ENCODE assay signal across 11 mouse cellular contexts in the genomic region with DNA sequence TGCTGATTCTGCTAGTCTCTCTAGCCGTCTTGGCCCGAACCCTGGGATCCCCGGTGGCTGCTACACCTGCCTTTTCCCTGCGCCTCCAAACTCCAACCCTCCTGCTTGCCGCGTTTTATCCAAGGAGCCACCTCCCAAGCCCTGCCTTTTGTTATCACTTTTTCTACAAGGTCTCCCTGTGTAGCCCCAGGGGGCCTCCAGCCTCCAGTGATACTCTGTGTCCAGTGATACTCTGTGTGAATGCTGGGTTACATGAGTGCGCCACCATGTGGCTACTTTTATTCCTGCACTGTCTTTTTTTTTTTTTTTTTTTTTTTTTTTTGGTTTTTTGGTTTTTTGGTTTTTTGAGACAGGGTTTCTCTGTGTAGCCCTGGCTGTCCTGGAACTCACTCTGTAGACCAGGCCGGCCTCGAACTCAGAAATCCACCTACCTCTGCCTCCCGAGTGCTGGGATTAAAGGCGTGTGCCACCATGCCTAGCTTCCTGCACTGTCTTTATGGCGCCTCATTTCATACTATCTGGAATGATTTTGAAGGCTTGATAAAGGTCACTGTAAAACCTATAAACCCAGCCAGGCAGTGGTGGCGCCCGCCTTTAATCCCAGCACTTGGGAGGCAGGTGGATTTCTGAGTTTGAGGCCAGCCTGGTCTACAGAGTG. TPM values are rescaled to one million over a fixed set of nuclear protein-coding genes. Genes with fewer than 3 reads are reported as not detected.
DNase-seq lines count a peak whose midpoint lies in the region; ATAC-seq and TF ChIP-seq lines count a peak whose summit lies in the region.
"Not testable (repeated sequence)": the region's sequence is repeated elsewhere in the genome, so short reads cannot be mapped to it uniquely, and the experiment has no call there.
"Had no signal": no experiment of that assay in that cellular context is flagged by ENCODE, and none has a peak within 500 bp of the region (broad histone marks: within the 10 kb centered on the region; RNA-seq: fewer than 3 reads in every experiment).

No protein-coding gene starts in this region.

- DNase-seq in Muller cell, postnatal 12 days (ENCODE audit: inconsistent ontology term) = peak; percentile 25
- peak; percentile 18 for DNase-seq in cerebellum, adult 11-12 months
- DNase-seq in embryonic facial prominence, embryonic 14.5 days (ENCODE audit: low spot score) = peak; percentile 34
- DNase-seq in heart, postnatal 36 days = peak; percentile 25 to 27
- peak in 1 of 2 experiments; percentile 11 for DNase-seq in layer of hippocampus, adult 2 months (ENCODE audit: low spot score in 2 of 2)
- DNase-seq in lung, postnatal 36 days = peak; percentile 25
- DNase-seq in retina, postnatal 7 days (ENCODE audit: low read depth, low spot score) = peak; percentile 21
- peak; percentile 8 for DNase-seq in thymus, postnatal 25 days

- not testable (repeated sequence) for H3K4me1 ChIP-seq in embryonic facial prominence, embryonic 14.5 days (ENCODE audit: control insufficient read depth, insufficient read depth, low read length)

- intact Hi-C loops in heart, postnatal 36 days (cut with DNase I) = loop anchor here (1.0 to 5.0 kb wide), 2 partner anchors 313 to 412 kb away; no protein-coding TSS in a partner anchor

- TF ChIP-seq CTCF in layer of hippocampus, adult 2 months (conservative IDR thresholded peaks at IDR 0.05) = peak; percentile 76

- not testable (repeated sequence) for H3K27me3 ChIP-seq in embryonic facial prominence, embryonic 14.5 days (replicated peaks; ENCODE audit: control insufficient read depth, insufficient read depth, low read length)

- not testable (repeated sequence) for H3K36me3 ChIP-seq in embryonic facial prominence, embryonic 14.5 days (ENCODE audit: control insufficient read depth, insufficient read depth, low read length)

- H3K27ac ChIP-seq in embryonic facial prominence, embryonic 14.5 days (replicated peaks; ENCODE audit: low read depth, low read length); layer of hippocampus, adult 2 months: not testable (repeated sequence)

- 38% methylated on average over 14 of the region's 14 CpGs for WGBS in embryonic facial prominence, embryonic 14.5 days

- not testable (repeated sequence) for H3K4me2 ChIP-seq in embryonic facial prominence, embryonic 14.5 days (ENCODE audit: low read depth, low read length)

- not testable (repeated sequence) for H3K9me3 ChIP-seq in embryonic facial prominence, embryonic 14.5 days (ENCODE audit: control insufficient read depth, low read length)

- peak; percentile 53; the same call in 1 of the 2 replicates for ATAC-seq in embryonic facial prominence, embryonic 14.5 days (ENCODE audit: low read depth)

- not testable (repeated sequence) for H3K4me3 ChIP-seq in embryonic facial prominence, embryonic 14.5 days (ENCODE audit: low read depth, low read length); layer of hippocampus, adult 2 months

- H3K9ac ChIP-seq in embryonic facial prominence, embryonic 14.5 days (ENCODE audit: low read depth, low read length) = not testable (repeated sequence)

RNA-seq across cellular contexts. Expression of a gene that starts 34.2 kb away (rescaled TPM):
- 66.6 and 72.6 TPM in 2 replicates for polyA plus RNA-seq in embryonic facial prominence, embryonic 14.5 days (2014; fragmentation: Nextera tagmentation; extraction: Ambion mirVana)
- total RNA-seq in heart, postnatal 36 days (2021) = 10 to 100 TPM; 19.9 to 21.0 TPM
- 10 to 100 TPM; 11.0 to 12.1 TPM for total RNA-seq in layer of hippocampus, adult 2 months (2021)

RNA-seq across cellular contexts. Expression of a gene that starts 57.4 kb away (rescaled TPM):
- polyA plus RNA-seq in embryonic facial prominence, embryonic 14.5 days (2014; fragmentation: Nextera tagmentation; extraction: Ambion mirVana) = not detected in 2 replicates
- under 1 TPM; 0.05 to 0.06 TPM for total RNA-seq in heart, postnatal 36 days (2021)
- total RNA-seq in layer of hippocampus, adult 2 months (2021) = under 1 TPM in 1 of 2 experiments, not detected in 1; 0.08 TPM
- polyA plus RNA-seq: inflammation-experienced regulatory T-cells, adult 6 months; lung, embryonic 15.5 days; neural tube, embryonic 12.5 days had no signal
